Mouse (Mus musculus) heart, postnatal 25 days (tissue): ENCODE data around the gene Prrx2. TPM values are rescaled to one million over a fixed set of nuclear protein-coding genes. Genes with fewer than 3 reads are reported as not detected.

Experiments used
- DNase-seq: peaks from one replicate; pipeline ENCODE4 v3.0.0; 2022; ENCODE audit warnings: low spot score
- intact Hi-C: fragments of 180-260 bp; cut with DNase I; formaldehyde crosslinking; loops from one replicate; pipeline ENCODE4 v1.15.1; 2025
- total RNA-seq, 2 experiments: library from RNA; stranded (reverse); gene quantifications; 2 replicates each; pipeline ENCODE4 v1.2.3; 2021

Gene Prrx2
- total RNA-seq: 1 to 10 TPM in 1 of 2 experiments, under 1 TPM in 1; 0.61 to 1.9 TPM

DNA sequence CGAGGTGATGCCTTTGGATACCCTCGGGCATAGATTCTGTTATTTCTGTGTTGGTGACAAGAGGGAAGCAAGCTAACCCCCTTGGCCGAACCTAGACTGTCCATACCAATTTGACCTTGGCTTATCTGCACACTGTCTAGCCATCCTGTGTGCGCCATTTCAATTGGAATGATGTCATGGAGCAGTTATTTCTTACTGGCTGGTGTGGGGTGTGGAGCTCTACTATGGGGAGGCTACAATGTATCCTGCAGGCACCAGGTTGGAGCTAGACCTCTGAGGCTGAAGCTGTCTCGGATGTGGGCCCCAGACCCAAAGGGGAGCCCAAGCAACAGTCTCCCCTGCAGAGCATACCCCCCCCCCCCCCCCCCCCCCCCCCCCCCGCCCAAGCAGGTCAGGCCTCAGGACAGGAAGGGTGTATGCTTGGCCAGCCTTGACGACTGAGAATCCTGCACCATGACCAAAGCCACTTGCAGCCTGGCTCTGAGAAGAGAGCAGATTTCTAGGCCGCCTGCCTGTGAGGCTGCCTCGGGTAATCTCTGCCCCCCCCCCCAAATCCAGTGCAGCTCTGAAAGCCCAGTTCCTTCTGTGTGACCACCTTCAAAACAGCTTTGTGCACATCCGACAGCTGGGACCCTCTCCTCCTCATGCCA is at the start of gene Prrx2:
Gene Prrx2, plus strand, starts transcription at position 600 of the 650 bp plus-strand sequence.
- intact Hi-C loops: loop anchor here (5.0 kb wide), 1 partner anchor 98 kb away; no protein-coding TSS in a partner anchor
- no peak for DNase-seq

DNA sequence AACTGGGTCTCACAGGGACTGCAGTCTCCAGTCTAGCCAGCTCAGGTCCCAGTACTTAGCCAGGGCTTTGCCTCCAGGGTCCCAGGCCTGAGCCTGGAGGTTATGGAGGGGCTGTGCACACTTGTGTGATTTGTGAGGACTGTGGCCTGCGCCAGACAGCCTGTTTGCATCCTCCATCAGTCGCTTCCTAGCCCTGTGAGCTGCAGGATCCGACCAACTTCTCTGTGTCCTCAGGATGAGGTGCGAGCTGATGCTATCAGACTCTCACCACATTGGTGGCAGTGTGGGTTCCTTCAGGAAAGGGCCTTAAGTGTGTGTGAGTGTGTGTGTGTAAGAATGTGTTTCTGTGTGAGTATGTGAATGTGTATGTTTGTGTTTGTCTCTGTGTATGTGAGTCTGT is 47.3 kb upstream of the Prrx2 start:
- DNase-seq: no peak
- intact Hi-C loops: no loop called here

DNA sequence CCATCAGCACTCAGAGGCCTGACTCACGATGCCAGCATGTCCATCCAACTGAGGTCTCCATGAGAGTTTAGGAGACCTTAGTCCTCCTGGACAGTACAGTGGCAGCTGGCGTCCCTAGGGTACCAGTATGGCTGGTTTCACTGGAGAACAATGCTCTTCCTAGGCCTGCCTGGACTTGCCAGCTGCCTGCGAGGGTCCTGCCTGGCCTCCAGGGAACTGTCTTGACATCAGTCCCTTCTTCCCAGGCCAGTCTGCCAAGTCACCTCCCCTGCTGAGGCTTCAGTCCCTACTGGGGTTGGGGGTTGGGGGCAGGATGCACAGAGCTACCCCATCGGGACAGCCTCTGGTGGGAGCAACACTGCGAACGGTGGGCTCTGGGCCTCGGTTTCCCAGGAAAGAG is 42.7 kb upstream of the Prrx2 start:
- intact Hi-C loops: loop anchor here (2.0 kb wide), 1 partner anchor 71 kb away; no protein-coding TSS in a partner anchor
- no peak for DNase-seq

DNA sequence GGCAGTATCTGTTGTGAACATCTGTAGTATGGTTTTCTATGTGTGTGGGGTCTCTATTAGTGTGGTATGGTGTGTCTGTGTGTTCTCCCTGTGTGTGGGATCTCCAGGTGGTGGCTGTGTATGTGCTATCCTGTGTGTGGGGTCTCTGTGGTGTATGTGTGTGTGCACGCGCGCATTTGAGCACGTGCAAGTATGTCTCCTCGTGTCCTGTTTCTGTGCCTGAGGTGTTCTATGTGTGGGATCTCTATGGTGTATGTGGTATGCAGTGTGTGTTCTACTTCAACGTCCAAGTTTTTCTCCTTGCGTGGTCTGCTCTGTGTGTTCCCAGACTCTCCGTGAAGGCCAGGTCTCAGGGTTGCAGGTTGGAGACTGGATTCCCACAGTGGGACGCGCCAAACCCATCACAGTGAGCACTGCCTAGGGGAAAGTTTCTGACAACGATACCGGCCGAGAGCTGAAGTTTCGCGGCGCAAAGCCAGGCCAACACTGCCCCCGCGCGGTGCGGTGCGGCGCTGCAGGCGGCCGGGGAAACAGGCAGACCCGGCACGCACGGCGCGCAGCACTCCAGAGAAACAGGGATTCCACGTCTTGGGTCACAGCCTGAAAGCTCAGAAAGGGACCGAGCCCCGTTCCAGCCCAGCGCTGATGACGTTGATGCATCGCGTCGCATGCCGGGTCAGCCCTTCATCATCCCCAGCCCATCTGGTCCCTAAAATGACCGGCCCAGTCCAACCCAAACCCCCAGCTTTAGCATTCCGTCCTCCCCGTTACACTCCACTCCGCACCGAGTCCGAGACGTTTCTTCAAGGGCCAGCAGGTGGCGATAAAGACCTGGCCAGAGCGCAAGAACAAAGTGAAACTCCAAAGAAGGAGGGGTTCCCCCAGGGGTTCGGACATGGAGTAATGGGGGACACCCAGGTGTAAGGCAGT is 40.3 kb upstream of the Prrx2 start:
- DNase-seq: peak; percentile 87
- intact Hi-C loops: loop anchor here (1.0 to 2.0 kb wide), 4 partner anchors 140 to 360 kb away; no protein-coding TSS in a partner anchor

DNA sequence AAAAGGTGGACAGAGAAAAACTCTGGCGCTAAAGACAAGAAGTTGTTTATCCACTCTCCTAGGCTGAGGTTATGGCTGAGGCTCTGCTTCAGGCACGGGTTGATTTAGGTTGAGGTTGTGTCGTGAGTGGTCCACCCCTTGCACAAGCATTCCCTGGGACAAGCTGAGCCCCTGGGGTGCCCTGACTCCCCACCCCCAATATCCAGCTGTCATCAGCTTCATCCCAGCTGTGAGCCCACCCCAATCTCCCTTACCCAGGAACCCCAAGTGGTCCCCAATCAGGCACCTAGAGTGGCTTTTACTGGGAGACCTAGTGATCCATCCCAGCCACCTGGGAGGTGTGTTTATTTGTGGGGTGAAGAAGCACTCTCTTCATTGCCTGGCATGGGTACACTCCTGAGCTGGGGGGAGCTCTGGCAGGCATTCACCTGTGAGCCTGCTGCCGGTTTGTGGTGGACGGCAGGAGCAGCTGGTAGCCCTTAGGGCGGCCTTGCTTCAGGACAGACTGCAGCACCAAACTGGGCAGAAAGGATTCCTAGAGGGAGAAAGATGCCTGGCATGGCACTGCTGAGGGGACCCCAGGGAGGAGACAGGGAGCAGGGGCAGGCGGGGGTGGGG is 39.4 kb upstream of the Prrx2 start:
- intact Hi-C loops: loop anchor here (2.0 kb wide), 3 partner anchors 139 to 361 kb away; no protein-coding TSS in a partner anchor

DNA sequence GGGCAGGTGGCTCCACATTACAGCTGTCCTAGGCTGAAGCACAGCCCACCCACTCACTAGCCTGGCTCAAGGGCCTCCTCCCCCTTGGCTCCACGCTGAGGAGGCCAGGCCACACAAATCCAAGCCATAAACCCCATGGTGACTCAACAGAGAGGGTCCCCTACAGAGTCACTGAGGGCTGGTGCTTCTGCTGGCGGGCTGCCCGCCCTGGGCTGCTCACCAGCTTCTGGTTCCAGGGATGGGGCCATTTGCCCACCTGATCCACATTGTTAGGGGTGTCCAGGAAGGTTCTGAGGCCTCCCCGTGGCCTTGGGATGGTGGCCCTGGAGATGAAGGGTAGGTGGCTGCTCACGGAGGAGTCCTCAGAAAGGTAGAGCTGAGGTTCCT is 38.9 kb upstream of the Prrx2 start:
- intact Hi-C loops: loop anchor here (2.0 kb wide), 3 partner anchors 139 to 361 kb away; no protein-coding TSS in a partner anchor
- DNase-seq: no peak

More for the DNA sequence above, 39.4 kb upstream of the Prrx2 start:
- no peak for DNase-seq

DNA sequence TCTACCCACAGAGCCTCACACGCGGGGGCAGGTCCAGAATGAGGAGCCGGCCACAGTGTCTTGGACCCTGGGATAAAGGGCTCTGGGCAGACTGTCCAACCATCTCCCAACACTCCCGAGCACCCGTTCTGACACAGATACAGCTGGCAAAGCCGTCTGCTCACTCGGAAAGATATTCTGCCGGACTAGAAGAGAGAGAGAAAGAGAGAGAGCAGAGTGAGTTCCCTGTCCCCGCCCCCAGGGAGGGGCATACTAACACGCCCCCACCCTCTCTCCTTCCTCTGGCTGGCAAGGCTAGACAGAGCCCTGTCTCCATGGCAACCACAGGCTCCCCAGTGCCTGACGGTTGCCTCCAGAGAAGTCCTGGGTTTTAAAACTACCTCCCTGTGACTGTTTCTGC is 38.4 kb upstream of the Prrx2 start:
- intact Hi-C loops: no loop called here
- peak; percentile 68 for DNase-seq

DNA sequence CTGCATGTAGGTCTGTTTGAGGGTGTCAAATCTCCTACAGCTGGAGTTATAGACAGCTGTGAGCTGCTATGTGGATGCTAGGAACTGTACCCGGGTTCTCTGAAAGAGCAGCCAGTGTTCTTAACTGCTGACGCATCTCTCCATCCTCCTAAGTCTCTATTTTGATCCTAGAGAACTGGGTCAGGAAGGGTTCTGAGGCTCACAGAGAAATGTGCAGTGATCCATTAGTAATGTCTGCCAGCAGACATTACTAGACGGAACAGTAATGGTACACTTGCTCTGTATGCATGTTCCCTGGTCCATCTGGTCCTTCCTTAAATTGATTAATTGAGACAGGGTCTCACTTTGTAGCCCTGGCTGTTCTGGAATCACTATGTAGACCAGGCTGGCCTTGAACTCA is 35.3 kb upstream of the Prrx2 start:
- intact Hi-C loops: no loop called here
- DNase-seq: no peak

DNA sequence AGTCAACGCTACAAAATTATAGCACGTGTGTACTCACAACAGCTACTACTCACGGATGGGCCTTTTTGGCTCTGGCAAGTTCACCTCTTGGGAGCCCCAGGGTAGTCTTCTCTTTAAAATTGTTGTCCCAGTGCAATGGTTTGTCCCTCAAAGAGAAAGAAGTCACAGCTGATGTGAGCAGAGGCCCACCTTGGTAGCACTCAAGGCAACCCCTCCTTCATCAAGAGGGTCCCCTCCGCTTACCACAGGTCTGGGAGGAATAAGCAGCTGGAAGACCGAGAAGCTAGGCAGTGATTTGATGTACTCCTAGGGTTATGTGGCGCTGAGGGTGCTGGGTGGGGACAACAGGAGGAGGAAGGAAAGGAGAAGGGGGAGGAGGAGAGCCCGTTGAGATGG is 34.1 kb upstream of the Prrx2 start:
- intact Hi-C loops: no loop called here

DNA sequence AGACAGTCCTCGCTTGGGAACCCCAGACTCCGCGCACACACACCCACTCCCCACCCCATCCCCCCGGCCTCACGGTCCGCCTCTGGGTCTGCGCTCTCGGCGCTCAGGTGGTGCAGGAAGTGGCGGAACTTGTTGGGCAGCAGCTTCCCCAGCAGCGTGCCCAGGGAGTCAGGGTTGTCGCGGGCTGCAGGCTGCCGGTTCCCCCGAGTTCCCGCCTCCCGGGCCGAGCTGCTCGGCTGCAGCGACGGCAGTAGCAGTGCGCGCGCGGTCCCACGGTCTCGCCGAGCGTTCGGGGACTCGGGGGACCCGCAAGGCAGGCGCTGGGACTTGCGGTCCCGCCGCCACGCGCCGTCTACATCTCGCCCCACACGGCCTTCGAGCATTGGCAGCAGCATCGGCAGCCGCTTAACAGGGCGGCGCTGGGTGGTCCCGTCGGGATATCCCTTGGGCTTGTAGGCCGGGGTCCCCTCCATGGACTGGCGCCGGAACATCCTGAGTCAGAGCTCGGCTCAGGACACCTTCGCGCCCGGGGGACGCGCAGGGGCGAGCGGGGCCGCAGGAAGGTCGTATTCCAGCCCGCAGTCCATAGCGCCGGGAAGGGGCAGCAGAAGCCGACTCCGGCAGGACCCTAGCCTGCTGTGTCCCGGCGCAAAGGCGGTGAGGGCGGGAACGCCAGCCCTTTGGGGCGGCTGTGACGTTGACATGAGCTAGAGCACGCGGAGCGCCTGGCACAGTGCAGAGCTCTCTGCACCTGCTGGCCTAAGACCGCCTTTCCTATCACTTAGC is 33.5 kb upstream of the Prrx2 start:
- DNase-seq: no peak
- intact Hi-C loops: no loop called here

More for the DNA sequence above, 34.1 kb upstream of the Prrx2 start:
- DNase-seq: no peak

DNA sequence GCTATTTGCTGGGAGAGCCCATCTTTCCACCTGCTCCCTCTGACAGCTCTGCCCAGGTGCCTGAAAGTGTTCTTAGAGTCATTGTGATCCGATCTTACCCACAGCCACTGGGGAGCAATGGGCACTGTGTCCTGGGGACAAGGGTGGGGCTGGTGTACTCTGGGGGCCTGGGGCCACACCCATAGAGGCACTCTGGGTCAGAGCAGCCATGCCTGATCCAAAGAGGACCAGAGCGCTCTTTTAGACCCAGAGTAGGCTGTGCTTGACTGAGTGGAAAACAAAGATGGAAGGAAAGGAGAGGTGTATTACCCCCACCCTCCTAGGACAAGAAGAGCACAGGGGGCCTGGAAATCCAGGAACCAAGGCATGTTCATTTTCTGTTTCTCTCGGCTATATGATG is 31.2 kb upstream of the Prrx2 start, which contains the start of gene 1700001O22Rik:
Gene 1700001O22Rik, minus strand, starts transcription at position 58 of the 400 bp plus-strand sequence.
- DNase-seq: no peak
- intact Hi-C loops: no loop called here

DNA sequence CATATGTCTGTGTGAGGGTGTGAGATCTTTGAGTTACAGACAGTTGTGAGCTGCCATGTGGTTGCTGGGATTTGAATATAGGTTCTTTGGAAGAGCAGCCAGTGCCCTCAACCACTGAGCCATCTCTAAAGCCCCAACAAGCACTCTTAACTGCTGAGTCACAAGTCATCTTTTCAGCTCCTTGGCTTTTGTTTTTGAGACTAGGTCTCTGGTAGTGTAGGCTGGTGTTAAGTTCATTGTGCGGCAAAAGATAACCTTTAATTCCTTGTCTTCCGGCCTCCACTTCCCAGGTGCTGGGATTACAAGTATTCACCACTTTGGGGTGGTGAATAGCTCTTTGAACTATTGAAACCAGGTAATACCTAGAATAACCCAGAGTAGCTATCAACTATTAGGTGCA is 28.8 kb upstream of the Prrx2 start:
- DNase-seq: no peak
- intact Hi-C loops: no loop called here

DNA sequence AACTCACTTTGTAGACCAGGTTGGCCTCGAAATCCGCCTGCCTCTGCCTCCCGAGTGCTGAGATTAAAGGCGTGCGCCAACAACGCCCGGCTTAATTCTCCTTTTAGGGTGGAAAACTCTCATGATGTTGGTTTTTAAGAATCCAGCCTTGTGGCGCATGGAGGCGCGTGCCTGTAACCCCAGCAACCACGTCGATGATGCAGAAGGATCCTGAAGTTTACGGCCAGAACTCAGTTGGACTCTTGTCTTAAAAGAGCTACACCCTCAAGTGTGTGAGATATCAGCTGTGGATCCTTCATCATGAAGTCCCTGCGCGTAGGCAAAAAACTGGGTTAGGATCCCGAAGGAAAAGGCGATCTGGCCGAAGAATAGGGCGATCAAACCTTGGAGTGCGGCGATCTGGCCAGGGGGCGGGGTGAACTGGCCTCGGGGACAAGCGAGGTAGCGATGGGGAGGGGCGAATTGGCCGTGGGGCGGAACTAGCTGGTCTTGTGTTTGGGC is 27.6 kb upstream of the Prrx2 start:
- no peak for DNase-seq
- intact Hi-C loops: no loop called here

DNA sequence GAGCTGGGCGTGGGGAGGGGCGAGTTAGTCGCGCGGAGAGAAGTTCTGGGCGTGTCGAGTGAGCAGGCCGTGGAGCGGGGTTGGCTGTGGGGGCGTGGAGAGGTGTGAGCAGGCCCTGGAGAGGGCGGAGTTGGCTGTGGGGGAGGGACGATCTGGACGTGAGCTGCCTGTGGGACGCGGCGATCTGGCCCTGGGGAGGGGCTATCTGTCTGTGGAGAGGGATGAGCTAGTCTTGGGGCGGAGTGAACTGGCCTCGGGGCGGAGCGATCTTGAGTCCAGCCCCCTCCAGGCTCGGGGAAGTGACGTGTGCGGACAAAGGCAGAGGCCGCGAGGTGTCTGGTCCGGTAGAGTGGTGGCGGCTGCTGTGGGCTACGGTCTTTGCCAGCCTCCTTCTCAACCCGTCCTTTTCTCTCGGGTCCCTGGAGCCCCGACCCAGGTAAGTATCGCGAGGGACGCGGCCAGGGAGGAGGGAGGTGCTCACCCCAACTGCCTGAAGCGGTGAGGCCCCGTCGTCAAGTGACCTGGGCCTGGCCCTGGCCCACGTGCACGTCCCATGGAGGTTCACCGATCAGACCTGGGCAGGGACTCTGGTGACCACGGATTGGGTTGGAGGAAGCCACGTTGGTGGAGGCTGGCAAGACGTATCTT is 27.0 kb upstream of the Prrx2 start, which contains the start of gene Ntmt1:
Gene Ntmt1, plus strand, starts transcription at position 179 of the 648 bp plus-strand sequence.
- peak; percentile 100 for DNase-seq
- intact Hi-C loops: no loop called here

DNA sequence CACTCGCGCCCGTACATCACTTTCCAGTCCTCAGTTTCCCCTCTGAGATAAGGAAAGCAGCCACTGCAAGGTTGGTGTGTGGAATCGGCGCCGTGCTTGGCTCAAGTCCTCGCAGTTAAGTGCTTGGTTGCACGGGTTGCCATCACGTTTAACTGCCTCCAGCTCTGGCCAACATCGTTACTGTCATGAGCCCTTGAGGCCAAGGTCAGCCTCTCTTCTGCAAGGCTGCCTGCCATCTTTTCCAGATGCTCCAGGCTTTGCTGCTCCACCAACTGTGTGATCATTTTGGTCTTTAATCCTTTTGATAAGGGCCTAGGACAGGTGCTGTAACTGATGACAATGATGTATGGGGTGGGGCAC is 26.5 kb upstream of the Prrx2 start:
- DNase-seq: no peak
- intact Hi-C loops: no loop called here

DNA sequence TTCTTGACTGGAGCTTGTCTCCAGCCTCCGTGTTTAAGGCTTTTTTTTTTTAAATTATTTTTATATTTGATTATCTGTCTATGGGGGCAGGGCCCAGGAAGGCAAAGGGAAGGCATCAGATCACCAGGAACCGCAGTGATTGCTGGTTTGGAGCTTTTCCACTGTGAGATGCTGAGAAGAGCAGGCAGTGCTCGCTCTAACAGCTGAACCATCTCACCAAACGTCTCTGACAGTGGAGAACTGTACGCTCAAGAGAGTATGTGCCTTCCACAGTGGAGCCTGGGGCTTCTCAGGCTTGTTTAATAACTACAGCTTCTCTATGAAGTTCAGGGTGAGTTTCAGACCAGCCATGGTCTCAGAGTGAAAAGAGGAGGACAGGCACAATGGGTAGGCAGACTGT is 25.3 kb upstream of the Prrx2 start:
- DNase-seq: no peak
- intact Hi-C loops: no loop called here

DNA sequence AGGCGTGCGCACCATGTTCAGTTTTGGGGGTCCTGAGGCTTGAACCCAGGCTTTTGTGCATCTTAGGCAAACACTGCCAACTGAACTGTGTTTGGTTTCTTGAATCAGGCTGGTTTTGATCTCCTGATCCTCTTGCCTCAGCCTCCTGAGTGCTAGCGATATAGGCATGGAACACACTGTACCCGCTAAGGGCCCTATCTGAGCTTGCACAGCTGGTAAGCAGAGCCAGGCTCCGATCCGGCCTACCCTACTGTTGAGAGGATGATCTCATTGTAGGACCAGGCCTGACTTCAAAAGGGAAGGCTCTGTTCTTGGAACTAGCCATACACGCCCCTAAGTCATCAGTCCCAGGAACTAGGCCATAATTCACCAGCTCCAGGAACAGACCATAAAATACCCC is 24.2 kb upstream of the Prrx2 start:
- intact Hi-C loops: no loop called here

DNA sequence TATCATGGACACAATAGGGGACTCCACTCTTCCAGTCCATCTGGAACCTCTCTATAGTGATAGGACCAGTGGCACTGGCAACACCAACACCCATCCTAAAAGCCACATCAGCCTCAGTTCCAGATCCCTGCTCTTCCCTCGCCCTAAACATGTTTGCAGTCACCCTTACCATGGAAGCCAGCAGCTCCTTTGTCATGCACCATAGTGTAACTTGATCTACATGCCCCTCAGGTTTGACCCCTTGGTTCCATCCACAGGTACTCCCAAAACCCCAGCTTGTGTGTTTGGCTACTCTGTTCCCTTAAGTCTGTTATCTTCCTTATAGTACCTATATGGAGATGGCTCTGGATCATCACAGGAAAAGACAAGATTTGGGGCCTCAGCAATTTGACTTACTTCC is 18.4 kb upstream of the Prrx2 start:
- DNase-seq: no peak
- intact Hi-C loops: no loop called here

More for the DNA sequence above, 24.2 kb upstream of the Prrx2 start:
- no peak for DNase-seq

DNA sequence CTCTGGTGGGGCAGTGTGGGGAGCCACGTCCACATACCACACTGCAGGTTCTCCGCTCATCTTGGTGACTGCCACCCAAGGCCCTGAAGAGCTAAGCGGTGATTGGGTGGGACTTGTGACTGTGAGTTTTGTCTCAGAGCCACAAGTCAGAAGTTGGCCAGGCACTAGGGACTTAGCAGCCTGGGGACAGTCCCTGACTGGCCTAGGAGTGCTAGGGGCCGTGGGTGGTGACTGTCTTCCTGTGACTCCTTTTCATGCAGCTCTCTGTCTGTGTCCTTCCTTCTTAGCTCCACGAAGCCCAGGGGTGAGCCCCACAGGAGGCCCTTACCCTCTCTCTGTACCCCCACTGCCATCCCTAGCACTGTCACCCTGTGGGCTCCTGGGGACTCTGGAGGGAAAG is 14.9 kb upstream of the Prrx2 start:
- intact Hi-C loops: no loop called here
- DNase-seq: no peak
